Mouse (Mus musculus) left cerebral cortex, adult 18-20 months (tissue): ENCODE measurements at regions not wholly inside any gene's neighbourhood (a gene's known extent, or its start where the extent isn't known, plus 50 kb on each side); places are given as distances from the start of the nearest gene placed in this dataset.

Experiments
- DNase-seq, 2 experiments: peaks; one replicate each; pipeline ENCODE4 v3.0.0; 2021 to 2022; ENCODE audit warnings: low spot score in 2 of 2, mixed read lengths in 1 of 2

DNA sequence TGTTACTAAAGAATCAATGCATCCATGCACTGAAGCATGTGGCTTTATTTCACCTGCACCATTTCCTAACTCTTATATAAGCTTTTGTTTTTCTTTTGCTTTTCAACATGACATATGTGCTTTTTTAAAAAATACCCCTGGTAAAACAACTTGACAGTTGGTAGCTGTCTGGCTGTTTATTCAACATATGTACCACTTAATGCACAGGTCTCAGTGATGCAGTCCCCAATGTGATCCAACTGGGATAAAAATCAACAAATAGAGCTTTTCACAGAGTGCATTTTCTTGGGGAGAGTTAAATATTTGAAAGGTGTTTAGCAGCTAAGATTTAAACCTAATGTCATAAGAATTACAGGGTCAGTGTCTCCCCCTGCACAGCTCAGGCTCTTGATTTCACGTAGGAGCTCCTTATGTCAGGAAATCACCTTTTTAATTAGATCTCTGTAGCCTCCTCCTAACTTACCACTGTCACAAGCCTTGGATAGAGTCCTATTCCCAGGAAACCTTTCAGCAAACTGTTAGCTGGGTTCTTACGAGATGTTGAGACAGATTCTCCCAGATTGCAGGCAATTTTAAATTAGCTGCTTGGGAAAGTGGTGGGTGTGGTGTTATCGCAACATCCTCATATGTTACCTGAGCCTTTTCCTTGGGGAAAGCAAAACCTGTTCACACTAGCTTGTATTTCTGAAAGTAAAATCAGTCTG is 464.6 kb upstream of the Arrdc3 start:
- peak; percentile 2 to 7 for DNase-seq

- no peak for DNase-seq
Observed at GRCm38 (mm10) chr13:80420341-80420740, 462.8 kb upstream of the Arrdc3 start.
